Comparison of ENCODE assay signal across 21 mouse cellular contexts in genomic region chr11:85773391-85773790, GRCm38 (mm10). TPM values are rescaled to one million over a fixed set of nuclear protein-coding genes. Genes with fewer than 3 reads are reported as not detected.
A peak's percentile ranks its signal among the peaks of the same experiment; 100 is the strongest.
DNase-seq lines count a peak whose midpoint lies in the region; ATAC-seq and TF ChIP-seq lines count a peak whose summit lies in the region.
"Had no signal": no experiment of that assay in that cellular context is flagged by ENCODE, and none has a peak within 500 bp of the region (broad histone marks: within the 10 kb centered on the region; RNA-seq: fewer than 3 reads in every experiment).

No protein-coding gene starts in this region.

- no peak overlapping the region for H3K9ac ChIP-seq in forebrain, postnatal 0 days
- no peak overlapping the region for H3K9ac ChIP-seq in lung, embryonic 16.5 days (ENCODE audit: low read length)
- H3K9ac ChIP-seq: hindbrain, embryonic 13.5 days had no signal

- no peak for ATAC-seq in forebrain, postnatal 0 days
- ATAC-seq in lung, embryonic 16.5 days (ENCODE audit: low read depth) = no peak
- ATAC-seq: activated CD4-positive, CD25-positive, alpha-beta regulatory T cell, adult 4 months; forebrain, embryonic 14.5 days; hindbrain, postnatal 0 days; inflammation-experienced regulatory T-cells, adult 6 months; intestine, embryonic 16.5 days had no signal

- WGBS in forebrain, embryonic 10.5 days = 70% methylated on average over 4 of the region's 4 CpGs
- 75% methylated on average over 4 of the region's 4 CpGs for WGBS in forebrain, postnatal 0 days
- 35% methylated on average over 4 of the region's 4 CpGs for WGBS in lung, embryonic 16.5 days
- 47% methylated on average over 4 of the region's 4 CpGs for WGBS in limb, embryonic 10.5 days

- peaks cover 77% of the 10 kb centered on the region for H3K27me3 ChIP-seq in forebrain, embryonic 10.5 days (ENCODE audit: poor library complexity, severe bottlenecking)
- no peaks in the 10 kb centered on the region for H3K27me3 ChIP-seq in forebrain, postnatal 0 days (ENCODE audit: insufficient read depth, low read length)
- no peaks in the 10 kb centered on the region for H3K27me3 ChIP-seq in lung, embryonic 16.5 days (ENCODE audit: control insufficient read depth, insufficient read depth, low read depth, low read length)
- H3K27me3 ChIP-seq in limb, embryonic 10.5 days (ENCODE audit: low read depth, poor library complexity, severe bottlenecking) = peaks cover 79% of the 10 kb centered on the region

- no peak for TF ChIP-seq CTCF in forebrain, postnatal 0 days (IDR thresholded peaks at IDR 0.05; ENCODE audit: low read depth)

- no peak overlapping the region for H3K4me2 ChIP-seq in forebrain, postnatal 0 days (ENCODE audit: low read depth)
- H3K4me2 ChIP-seq in lung, embryonic 16.5 days (ENCODE audit: low read depth, low read length) = no peak overlapping the region
- H3K4me2 ChIP-seq: heart, embryonic 11.5 days; hindbrain, embryonic 13.5 days had no signal

- H3K4me1 ChIP-seq in forebrain, embryonic 10.5 days = peaks cover 45% of the 10 kb centered on the region
- H3K4me1 ChIP-seq in forebrain, postnatal 0 days (ENCODE audit: insufficient read depth) = no peaks in the 10 kb centered on the region
- H3K4me1 ChIP-seq in lung, embryonic 16.5 days (replicated peaks; ENCODE audit: control insufficient read depth, insufficient read depth, low read length) = peaks cover 48% of the 10 kb centered on the region
- peaks cover 63% of the 10 kb centered on the region for H3K4me1 ChIP-seq in limb, embryonic 10.5 days

- H3K36me3 ChIP-seq in forebrain, embryonic 10.5 days (replicated peaks) = no peaks in the 10 kb centered on the region
- H3K36me3 ChIP-seq in forebrain, postnatal 0 days (ENCODE audit: insufficient read depth) = no peaks in the 10 kb centered on the region
- no peaks in the 10 kb centered on the region for H3K36me3 ChIP-seq in lung, embryonic 16.5 days (ENCODE audit: control insufficient read depth, insufficient read depth, low read length)
- no peaks in the 10 kb centered on the region for H3K36me3 ChIP-seq in limb, embryonic 10.5 days
- H3K36me3 ChIP-seq: hindbrain, embryonic 13.5 days had no signal

- peak overlapping the region; percentile 51; the same call in 1 of the 2 replicates for H3K27ac ChIP-seq in forebrain, embryonic 10.5 days
- no peak overlapping the region for H3K27ac ChIP-seq in forebrain, postnatal 0 days (ENCODE audit: low read depth, low read length)
- peak overlapping the region; percentile 94; the same call in 1 of the 2 replicates for H3K27ac ChIP-seq in lung, embryonic 16.5 days (ENCODE audit: low read length)
- H3K27ac ChIP-seq in limb, embryonic 10.5 days = peak overlapping the region; percentile 14; the same call in 1 of the 2 replicates
- H3K27ac ChIP-seq: hindbrain, embryonic 13.5 days; hindbrain, postnatal 0 days had no signal

- DNase-seq in forebrain, embryonic 10.5 days (ENCODE audit: extremely low spot score, low spot score) = no peak
- no peak for DNase-seq in forebrain, postnatal 0 days
- no peak for DNase-seq in lung, postnatal 10 days
- peak; percentile 47 for DNase-seq in limb, embryonic 10.5 days (ENCODE audit: low spot score)
- DNase-seq in frontal cortex, postnatal 14 days (ENCODE audit: low spot score in 2 of 2) = no peak
- DNase-seq: adrenal gland, postnatal 10 days; adrenal gland, postnatal 36 days; cerebellum, adult 11 months; cerebellum, adult 2 months; cerebellum, adult 9-11 months; cerebellum, postnatal 25 days; gastrocnemius, postnatal 10 days; heart, adult 11 months had no signal

- no peaks in the 10 kb centered on the region for H3K9me3 ChIP-seq in forebrain, embryonic 10.5 days
- H3K9me3 ChIP-seq in forebrain, postnatal 0 days (ENCODE audit: low read length) = no peaks in the 10 kb centered on the region
- no peaks in the 10 kb centered on the region for H3K9me3 ChIP-seq in lung, embryonic 16.5 days (ENCODE audit: control insufficient read depth, low read length)
- H3K9me3 ChIP-seq in limb, embryonic 10.5 days (replicated peaks) = no peaks in the 10 kb centered on the region
- H3K9me3 ChIP-seq: hindbrain, embryonic 13.5 days had no signal

- H3K4me3 ChIP-seq in forebrain, embryonic 10.5 days = no peak overlapping the region
- no peak overlapping the region for H3K4me3 ChIP-seq in forebrain, postnatal 0 days (ENCODE audit: low read depth, low read length)
- H3K4me3 ChIP-seq in lung, embryonic 16.5 days (ENCODE audit: low read length) = no peak overlapping the region
- H3K4me3 ChIP-seq in limb, embryonic 10.5 days = no peak overlapping the region
- H3K4me3 ChIP-seq: hindbrain, embryonic 13.5 days had no signal

RNA-seq across cellular contexts. Expression of gene Tbx2, which starts 59.0 kb away (rescaled TPM):
- 2.5 and 3.2 TPM in 2 replicates for polyA plus RNA-seq in forebrain, embryonic 10.5 days (2016; fragmentation: Nextera tagmentation; extraction: Ambion mirVana)
- 1.9 and 5.1 TPM in 2 replicates for total RNA-seq in forebrain, postnatal 0 days (2014; rRNA removed)
- polyA plus RNA-seq in forebrain, postnatal 0 days (2015; fragmentation: Nextera tagmentation; extraction: Ambion mirVana) = 0.42 and 0.44 TPM in 2 replicates
- 24.6 and 25.1 TPM in 2 replicates for polyA plus RNA-seq in lung, embryonic 16.5 days (2015; fragmentation: Nextera tagmentation; extraction: Ambion mirVana)
- polyA plus RNA-seq in limb, embryonic 10.5 days (2016; fragmentation: Nextera tagmentation; extraction: Ambion mirVana) = 4.0 and 5.3 TPM in 2 replicates
- polyA plus RNA-seq: inflammation-experienced regulatory T-cells, adult 6 months had no signal
